Mouse (Mus musculus): Measurements from ENCODE around the gene Fibcd1. TPM values are rescaled to one million over a fixed set of nuclear protein-coding genes. Genes with fewer than 3 reads are reported as not detected.

The Fibcd1 gene
- total RNA-seq, 2 experiments from 2014 or later, result not detected

DNA sequence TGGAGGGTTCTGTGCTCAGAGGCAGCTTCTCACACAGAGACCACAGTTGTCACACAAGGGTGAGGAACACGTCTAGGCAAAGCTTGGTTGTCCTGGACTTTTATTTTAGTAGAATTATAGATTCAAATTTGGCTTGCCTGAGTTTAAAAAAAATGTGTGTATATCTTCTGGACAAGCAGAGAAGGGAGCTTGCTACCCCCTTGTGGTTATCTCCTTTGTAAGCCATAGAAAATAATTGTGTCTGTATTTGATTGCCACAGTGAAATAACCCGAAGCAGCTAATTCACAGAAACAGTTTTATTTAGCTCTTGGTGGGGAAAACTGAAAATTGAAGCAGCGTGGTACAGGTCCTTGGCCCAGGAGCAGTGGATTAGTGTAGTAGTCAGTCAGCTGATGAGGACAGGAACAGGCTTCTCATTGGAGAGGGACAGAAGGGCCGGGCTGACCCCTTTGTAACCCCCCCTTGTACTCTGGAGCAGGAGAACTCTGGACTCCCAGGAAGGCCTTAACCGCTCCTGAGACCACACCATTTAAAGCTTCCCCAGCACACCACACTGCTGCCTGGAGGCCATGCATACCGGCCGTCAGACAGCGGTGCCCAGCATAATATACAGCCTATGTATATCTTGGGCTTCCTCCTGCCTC lies 62.7 kb downstream of the Fibcd1 start:
- no peak for ATAC-seq (replicated peaks; ENCODE audit: low FRiP score, poor library complexity, severe bottlenecking)

DNA sequence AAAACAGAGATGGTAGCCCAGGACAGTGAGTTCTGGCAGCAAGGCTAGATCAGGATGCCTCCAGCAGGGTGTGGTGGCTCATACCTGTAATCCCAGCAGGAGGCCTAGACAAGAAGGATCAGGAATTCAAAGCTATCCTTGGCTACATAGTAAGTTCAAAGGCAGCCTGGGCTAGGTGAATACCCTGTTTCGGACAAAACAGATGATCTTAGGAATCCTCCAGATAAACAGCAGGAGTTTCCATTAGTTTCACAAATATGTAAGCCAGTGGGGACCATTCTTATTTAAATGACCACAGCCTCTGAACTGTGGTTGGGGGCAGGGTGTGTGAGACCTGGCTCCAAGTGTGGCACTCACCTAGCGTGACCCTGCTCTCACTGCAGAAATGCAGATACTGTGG lies 66.5 kb downstream of the Fibcd1 start:
- ATAC-seq (replicated peaks; ENCODE audit: low FRiP score, poor library complexity, severe bottlenecking), result no peak

DNA sequence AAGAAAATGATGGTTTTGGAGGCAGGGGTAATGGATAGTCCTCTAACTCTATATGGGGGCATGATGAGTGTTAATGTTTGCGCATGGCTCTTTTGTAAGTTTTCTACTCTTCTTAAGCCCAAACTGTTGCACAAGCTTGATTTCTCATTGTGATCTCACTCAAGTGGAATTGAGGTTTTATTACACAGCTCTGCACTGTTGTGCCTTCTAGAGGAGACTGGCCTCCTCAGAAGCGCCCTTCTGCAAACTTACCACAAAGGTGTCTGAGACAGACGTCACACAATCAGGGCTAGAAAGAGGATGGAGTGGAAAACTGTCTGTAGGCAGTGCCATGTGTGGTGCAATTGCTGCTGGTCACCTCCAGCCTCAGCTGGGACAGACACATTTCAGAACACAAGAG lies 69.3 kb downstream of the Fibcd1 start:
- no peak for ATAC-seq (replicated peaks; ENCODE audit: low FRiP score, poor library complexity, severe bottlenecking)

DNA sequence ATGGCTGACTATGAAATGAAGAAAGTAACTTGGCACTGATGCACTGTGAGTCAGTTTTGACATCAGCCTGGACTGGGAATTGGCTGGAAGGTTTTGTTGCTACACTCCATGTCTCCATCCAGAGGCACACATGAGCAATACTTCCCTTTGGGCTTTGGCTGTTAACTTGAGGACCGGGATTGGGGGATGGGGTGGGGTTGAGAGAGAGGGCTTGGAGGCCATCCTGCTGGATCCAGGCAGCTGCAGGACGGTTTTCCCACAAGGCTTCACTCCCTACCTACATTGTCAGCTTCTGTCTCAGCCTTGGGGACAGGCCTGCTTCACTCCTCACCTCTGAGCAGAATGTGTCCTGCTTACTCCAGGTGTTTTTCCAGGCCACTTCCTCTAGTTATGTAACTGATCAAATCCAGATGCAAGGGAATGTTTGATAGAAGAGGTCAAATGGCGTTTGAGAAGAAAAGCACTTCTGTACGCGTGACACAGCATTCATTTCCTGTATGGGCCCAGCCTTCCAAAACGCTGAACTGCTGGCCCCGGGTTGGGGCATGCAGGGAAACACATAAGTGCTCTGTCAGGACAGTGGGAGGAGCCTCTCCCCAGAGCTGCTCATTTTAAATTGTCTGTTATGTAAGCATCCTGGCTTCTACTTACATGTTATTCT lies 74.9 kb downstream of the Fibcd1 start:
- no peak for ATAC-seq (replicated peaks; ENCODE audit: low FRiP score, poor library complexity, severe bottlenecking)

DNA sequence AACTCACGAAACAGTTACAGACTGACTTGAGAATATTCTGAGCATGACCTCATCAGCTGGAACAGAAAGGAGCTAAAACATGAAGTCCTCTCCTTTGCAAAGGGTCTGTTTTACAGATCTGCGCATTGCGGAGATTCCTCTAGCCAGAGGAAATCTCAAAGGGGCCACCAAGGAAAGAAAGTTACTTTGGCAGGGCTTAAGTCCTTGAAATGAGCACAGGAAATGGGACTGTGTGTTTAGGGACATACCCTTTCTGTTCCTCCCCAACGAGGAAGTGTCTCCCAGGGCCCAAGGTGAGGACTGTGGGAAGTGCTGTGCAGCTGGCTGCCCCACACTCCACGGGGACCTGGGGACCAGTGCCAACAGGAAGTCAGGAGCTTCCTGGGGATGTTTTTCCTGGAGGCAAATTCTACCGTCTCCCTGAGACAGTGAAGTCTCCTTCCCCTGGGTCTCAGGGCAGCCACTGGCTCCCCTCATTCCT lies 76.1 kb downstream of the Fibcd1 start:
- ATAC-seq (replicated peaks; ENCODE audit: low FRiP score, poor library complexity, severe bottlenecking), result no peak

DNA sequence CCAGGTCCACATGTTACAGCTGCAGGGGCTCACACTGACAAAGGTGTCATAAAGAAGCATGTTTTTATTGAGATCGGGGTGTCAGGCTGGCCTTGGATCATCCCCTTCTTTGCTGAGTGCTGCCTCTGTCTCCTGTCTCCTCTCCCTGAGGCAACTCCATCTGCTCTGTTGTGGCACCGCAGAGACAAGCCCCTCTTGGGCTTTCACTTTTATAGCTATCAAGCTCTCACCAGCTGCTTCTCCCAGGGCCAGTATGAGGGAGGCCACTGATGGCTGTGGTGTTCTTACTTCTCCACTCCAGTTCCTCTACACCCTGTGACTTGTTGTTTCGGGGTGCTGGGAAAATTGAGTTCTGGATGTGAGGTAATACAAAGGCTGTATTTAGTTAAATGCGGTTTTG lies 76.7 kb downstream of the Fibcd1 start:
- no peak for ATAC-seq (replicated peaks; ENCODE audit: low FRiP score, poor library complexity, severe bottlenecking)

DNA sequence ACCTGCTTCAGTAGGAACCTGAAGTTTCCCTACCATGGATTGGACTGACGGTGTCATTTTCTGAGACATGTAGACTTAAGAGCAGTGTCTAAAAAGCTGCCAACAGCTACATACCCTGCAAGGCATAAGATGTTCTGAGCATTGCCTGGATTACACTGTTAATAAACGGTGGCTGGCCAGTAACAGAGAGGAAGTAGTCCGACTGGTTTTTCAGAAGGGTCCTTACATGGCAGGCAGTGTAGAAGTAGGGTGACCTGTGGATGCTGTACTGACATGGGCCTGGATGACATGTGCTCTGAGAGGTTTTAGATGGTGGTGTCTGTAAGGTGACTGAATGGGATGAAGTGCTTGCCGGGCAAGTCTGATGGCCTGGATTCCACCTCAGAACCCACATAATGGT lies 78.0 kb downstream of the Fibcd1 start:
- ATAC-seq (replicated peaks; ENCODE audit: low FRiP score, poor library complexity, severe bottlenecking), result no peak

- no peak for ATAC-seq (replicated peaks; ENCODE audit: low FRiP score, poor library complexity, severe bottlenecking)
Measured at GRCm38 (mm10) chr2:31767104-31767503, 78.7 kb downstream of the Fibcd1 start.

Other genes with a start within 250 kb of the Fibcd1 start
- not detected in 2 replicates for gene Prdm12, start 206.0 kb downstream of the Fibcd1 start, total RNA-seq (2015; ENCODE audit: low replicate concordance)
- gene Prdm12, start 206.0 kb downstream of the Fibcd1 start, total RNA-seq (2017; ENCODE audit: low replicate concordance), result not detected in 2 replicates
- gene Exosc2, start 175.3 kb downstream of the Fibcd1 start, total RNA-seq (2015; ENCODE audit: low replicate concordance), result 9.6 and 9.8 TPM in 2 replicates
- gene Exosc2, start 175.3 kb downstream of the Fibcd1 start, total RNA-seq (2017; ENCODE audit: low replicate concordance), result 9.2 and 9.8 TPM in 2 replicates
- 13.8 and 14.0 TPM in 2 replicates for gene Abl1, start 157.6 kb downstream of the Fibcd1 start, total RNA-seq (2015; ENCODE audit: low replicate concordance)
- gene Abl1, start 157.6 kb downstream of the Fibcd1 start, total RNA-seq (2017; ENCODE audit: low replicate concordance), result 9.5 and 13.4 TPM in 2 replicates
- not detected in 2 replicates for gene Qrfp, start 35.4 kb downstream of the Fibcd1 start, total RNA-seq (2015; ENCODE audit: low replicate concordance)
- gene Qrfp, start 35.4 kb downstream of the Fibcd1 start, total RNA-seq (2017; ENCODE audit: low replicate concordance), result not detected in 2 replicates
- not detected in 2 replicates for gene Lamc3, start 41.3 kb upstream of the Fibcd1 start, total RNA-seq (2015; ENCODE audit: low replicate concordance)
- not detected in 2 replicates for gene Lamc3, start 41.3 kb upstream of the Fibcd1 start, total RNA-seq (2017; ENCODE audit: low replicate concordance)
- not detected in 2 replicates for gene Aif1l, start 104.1 kb upstream of the Fibcd1 start, total RNA-seq (2015; ENCODE audit: low replicate concordance)
- gene Aif1l, start 104.1 kb upstream of the Fibcd1 start, total RNA-seq (2017; ENCODE audit: low replicate concordance), result not detected in 2 replicates
- 13.4 and 27.4 TPM in 2 replicates for gene Nup214, start 128.4 kb upstream of the Fibcd1 start, total RNA-seq (2015; ENCODE audit: low replicate concordance)
- 7.5 and 14.7 TPM in 2 replicates for gene Nup214, start 128.4 kb upstream of the Fibcd1 start, total RNA-seq (2017; ENCODE audit: low replicate concordance)
- 9.6 and 16.9 TPM in 2 replicates for gene Fam78a, start 238.9 kb upstream of the Fibcd1 start, total RNA-seq (2015; ENCODE audit: low replicate concordance)
- 19.7 and 23.0 TPM in 2 replicates for gene Fam78a, start 238.9 kb upstream of the Fibcd1 start, total RNA-seq (2017; ENCODE audit: low replicate concordance)
- not detected in 2 replicates for gene Plpp7, start 249.5 kb upstream of the Fibcd1 start, total RNA-seq (2015; ENCODE audit: low replicate concordance)
- 0.60 TPM in 1 of 2 replicates, not detected in the other for gene Plpp7, start 249.5 kb upstream of the Fibcd1 start, total RNA-seq (2017; ENCODE audit: low replicate concordance)